Mouse (Mus musculus) lung, adult 10 weeks (tissue): ENCODE measurements around the gene Fgf3. TPM values are rescaled to one million over a fixed set of nuclear protein-coding genes. Genes with fewer than 3 reads are reported as not detected.

Source experiments
- polyA plus RNA-seq: library from polyadenylated mRNA; stranded (reverse); fragments of 350-450 nt; fragmentation: Illumina TruSeq; extraction: RNeasy Lipid Tissue Mini Kit (QIAGEN cat#74804); gene quantifications from one replicate; pipeline ENCODE4 v1.2.3, GENCODE M21; 2014; ENCODE audit warnings: low read depth, low replicate concordance; ENCODE audit not compliant: insufficient read depth

Gene Fgf3
- polyA plus RNA-seq = not detected

DNA sequence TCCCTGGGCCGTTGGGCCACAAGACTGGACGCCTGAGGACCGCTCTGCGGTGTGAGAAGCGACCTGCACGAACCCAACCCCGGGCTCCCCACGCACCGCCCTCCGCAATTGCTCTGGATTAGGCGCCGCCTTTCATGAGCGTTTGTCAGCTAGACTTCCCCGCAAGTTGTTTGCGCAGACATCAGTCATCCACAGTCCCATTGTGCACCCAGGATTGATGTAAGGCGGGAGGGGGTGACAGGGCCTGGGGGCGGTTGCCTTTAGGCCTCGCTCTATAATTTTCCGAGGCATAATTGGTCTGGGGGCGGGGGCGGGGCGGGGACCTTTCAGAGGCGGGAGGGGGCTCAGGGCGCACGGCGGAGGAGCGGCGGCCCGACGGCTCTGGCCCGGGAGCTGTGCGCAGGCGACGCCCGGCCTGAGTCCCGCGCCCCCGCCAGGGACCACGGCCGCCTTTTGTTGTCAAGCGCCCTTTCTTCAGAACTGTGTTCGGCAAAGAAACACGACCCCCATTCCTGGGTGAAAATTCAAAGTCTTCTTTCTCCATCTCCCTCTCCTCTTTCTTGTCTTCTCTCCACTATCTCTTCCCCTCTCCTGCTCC, at the start of gene Fgf3:
TSS of gene Fgf3 (plus strand) at position 193 of the 598 bp plus-strand sequence.

DNA sequence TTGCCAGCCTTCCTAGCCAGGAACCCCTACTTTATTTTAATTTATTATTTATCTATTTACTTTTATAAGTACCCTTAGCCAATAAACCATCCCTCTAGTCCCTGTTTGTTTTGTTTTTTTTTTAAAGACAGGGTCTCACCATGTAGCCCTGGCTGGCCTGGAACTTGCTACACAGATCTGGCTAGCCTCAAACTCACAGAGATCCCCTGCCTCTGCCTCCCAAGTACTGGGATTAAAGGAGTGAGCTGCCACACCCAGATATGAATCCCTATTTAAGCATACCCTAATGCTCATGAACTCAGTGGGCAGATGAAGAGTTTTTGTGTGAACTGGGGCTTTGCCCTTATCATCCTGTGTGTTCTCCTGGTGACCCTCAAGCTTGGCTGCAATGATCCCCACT, 9.2 kb downstream of the Fgf3 start, which contains the start of gene Fgf4:
TSS of gene Fgf4 (plus strand) at position 301 of the 400 bp plus-strand sequence.

Other genes starting within 250 kb of the Fgf3 start
- gene Ano1, start 86.1 kb upstream of the Fgf3 start, polyA plus RNA-seq = 16.6 TPM
- not detected for gene Fgf4, start 9.3 kb downstream of the Fgf3 start, polyA plus RNA-seq
- gene Fgf15, start 58.4 kb downstream of the Fgf3 start, polyA plus RNA-seq = not detected
- 17.7 TPM for gene LTO1, start 77.0 kb downstream of the Fgf3 start, polyA plus RNA-seq
- gene Ccnd1, start 101.8 kb downstream of the Fgf3 start, polyA plus RNA-seq = 50.2 TPM